Mouse (Mus musculus) megakaryocyte, adult 5-6 weeks (primary cell): ENCODE data around the gene Zscan4b. TPM values are rescaled to one million over a fixed set of nuclear protein-coding genes. Genes with fewer than 3 reads are reported as not detected.
"Not testable (repeated sequence)": the region's sequence is repeated elsewhere in the genome, so short reads cannot be mapped to it uniquely, and the experiment has no call there.

Experiments used
- ATAC-seq: 2 replicates; pipeline ENCODE4 v1.8.0; 2016; ENCODE audit warnings: mild to moderate bottlenecking, inconsistent platforms; ENCODE audit not compliant: poor library complexity, severe bottlenecking
- total RNA-seq, 2 experiments: library from RNA; stranded (forward) in 1 of 2; stranded (reverse) in 1 of 2; fragments of 153-499, 151-499 nt in 1 of 2; fragments of 221-1000, 200-1000 nt in 1 of 2; gene quantifications; 2 replicates each; pipeline versions ENCODE4 v1.2.3 to v1.2.4; 2015 to 2017

The Zscan4b gene
- total RNA-seq (2015) (not detected in 2 replicates), total RNA-seq (2017) (not detected in 2 replicates)

DNA sequence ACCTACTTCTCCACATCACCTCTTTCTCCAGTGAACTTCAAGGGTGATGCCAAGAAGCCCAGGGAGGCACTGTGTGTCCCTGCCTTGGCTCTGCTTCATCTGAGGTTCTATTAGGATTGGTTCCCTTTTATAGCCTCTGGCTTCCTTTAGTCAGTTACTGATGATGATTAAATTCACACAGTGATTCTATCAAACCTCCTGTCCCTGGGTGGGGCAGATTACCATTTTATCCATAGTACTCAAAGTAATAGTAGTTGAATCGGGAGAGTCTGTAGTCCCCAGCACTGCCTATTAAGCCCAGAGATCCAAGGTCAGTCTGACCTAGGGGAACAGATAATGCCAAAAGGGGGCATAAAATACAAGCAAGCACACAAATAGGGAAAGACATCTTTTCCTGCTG, at the start of gene Zscan4b:
Gene Zscan4b, minus strand, starts transcription at position 101 of the 400 bp plus-strand sequence.
- ATAC-seq = not testable (repeated sequence)

Other genes starting within 250 kb of the Zscan4b start
- not detected in 2 replicates for gene Nlrp4b, start 217.3 kb downstream of the Zscan4b start, total RNA-seq (2015)
- gene Nlrp4b, start 217.3 kb downstream of the Zscan4b start, total RNA-seq (2017) = not detected in 2 replicates
- not detected in 2 replicates for gene Vmn1r71, start 150.7 kb downstream of the Zscan4b start, total RNA-seq (2015)
- not detected in 2 replicates for gene Vmn1r71, start 150.7 kb downstream of the Zscan4b start, total RNA-seq (2017)
- not detected in 2 replicates for gene Zscan4c, start 100.7 kb upstream of the Zscan4b start, total RNA-seq (2015)
- gene Zscan4c, start 100.7 kb upstream of the Zscan4b start, total RNA-seq (2017) = not detected in 2 replicates
- not detected in 2 replicates for gene Zscan4-ps1, start 164.6 kb upstream of the Zscan4b start, total RNA-seq (2015)
- gene Zscan4-ps1, start 164.6 kb upstream of the Zscan4b start, total RNA-seq (2017) = not detected in 2 replicates